Mouse (Mus musculus): ENCODE data around the gene Ripor2.

Gene Ripor2

GRCm38 (mm10) chr13:24713434-24714000, 131.5 kb downstream of the Ripor2 start:
- DNase-seq (ENCODE audit: low spot score): peak; percentile 94

DNA sequence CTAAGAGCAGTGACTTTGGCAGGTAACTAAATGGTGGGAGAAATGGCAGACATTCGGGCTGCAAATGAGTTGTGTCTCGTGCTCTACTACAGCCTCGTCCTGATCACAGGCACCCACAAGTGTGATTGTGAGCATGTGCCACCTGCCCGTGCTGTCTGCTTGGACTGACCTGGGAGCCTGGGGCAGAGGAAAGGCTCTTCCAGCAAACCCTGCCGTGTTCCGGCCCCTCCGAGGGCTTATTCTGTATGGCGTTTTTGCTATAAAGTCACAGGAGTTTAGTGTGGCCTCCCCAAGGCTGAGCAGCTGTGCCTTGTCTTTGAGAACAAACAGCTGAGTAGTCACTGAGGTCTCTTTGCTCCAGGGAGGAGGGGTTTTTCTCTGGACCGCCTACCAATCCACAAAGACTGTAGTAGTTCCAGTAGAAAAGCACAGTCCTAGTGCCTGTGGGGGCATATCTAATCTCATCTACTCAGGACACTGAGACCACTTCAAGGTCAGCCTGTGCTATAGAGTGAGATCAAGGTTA, 132.4 kb downstream of the Ripor2 start:
- no peak for DNase-seq (ENCODE audit: low spot score)

DNA sequence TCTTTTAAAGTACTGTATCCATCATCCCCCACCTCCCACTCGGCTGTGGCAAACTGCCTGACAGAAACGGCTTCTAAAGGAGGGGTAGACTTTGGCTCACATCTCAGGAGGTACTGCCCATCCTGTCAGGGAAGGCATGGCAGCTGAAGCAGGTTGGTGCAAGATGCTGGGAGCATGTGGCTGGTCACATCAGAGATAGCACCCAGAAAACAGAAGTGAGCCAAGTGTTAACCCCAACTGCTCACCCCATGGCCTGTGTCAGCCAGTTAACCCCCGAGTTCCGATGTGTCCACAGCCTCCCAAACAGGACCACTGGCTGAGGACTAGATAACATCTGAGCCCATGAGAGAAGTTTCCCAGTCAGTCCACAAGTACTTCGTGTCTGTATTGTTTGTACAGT, 133.6 kb downstream of the Ripor2 start:
- no peak for DNase-seq (ENCODE audit: low spot score)

GRCm38 (mm10) chr13:24716441-24716840, 134.5 kb downstream of the Ripor2 start:
- no peak for DNase-seq (ENCODE audit: low spot score)

DNA sequence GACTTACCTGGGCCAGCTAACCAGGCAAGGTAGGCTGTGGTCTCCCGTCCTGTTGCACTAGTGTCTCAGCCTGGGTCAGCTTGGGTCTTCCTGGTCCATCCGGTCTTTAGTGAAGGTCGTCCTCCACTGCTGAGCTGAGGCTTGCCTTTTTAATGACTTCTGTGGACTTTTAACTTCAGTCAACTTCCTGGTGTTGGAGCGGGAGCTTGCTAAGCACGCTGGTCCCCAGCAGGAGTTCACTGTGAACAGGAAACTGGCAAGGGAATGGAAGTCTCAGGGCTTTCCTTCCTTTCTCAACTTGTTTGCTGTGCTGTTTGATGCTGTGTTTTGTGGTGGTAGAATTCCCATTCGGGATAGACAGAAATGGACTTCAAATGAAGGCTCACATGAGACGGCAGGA, 135.7 kb downstream of the Ripor2 start:
- DNase-seq (ENCODE audit: low spot score): no peak

DNA sequence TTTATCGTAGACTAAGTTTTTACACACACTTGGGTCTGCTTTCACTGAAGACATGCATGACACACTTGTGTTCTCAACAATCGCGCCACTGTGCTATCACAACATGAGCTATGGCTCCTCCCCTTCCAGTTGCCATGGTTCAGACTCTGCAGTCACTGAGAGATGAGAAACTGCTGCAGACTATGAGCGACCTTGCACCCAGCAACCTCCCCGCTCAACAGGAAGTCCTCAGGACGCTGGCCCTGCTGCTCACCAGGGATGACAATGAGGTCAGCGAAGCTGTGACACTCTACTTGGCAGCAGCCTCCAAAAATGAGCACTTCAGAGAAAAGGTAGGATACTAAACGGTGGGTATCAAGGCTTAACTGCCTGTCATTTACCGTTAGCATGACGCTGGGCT, 139.5 kb downstream of the Ripor2 start:
- no peak for DNase-seq (ENCODE audit: low spot score)

GRCm38 (mm10) chr13:24723699-24724394, 141.9 kb downstream of the Ripor2 start:
- DNase-seq (ENCODE audit: low spot score): no peak

DNA sequence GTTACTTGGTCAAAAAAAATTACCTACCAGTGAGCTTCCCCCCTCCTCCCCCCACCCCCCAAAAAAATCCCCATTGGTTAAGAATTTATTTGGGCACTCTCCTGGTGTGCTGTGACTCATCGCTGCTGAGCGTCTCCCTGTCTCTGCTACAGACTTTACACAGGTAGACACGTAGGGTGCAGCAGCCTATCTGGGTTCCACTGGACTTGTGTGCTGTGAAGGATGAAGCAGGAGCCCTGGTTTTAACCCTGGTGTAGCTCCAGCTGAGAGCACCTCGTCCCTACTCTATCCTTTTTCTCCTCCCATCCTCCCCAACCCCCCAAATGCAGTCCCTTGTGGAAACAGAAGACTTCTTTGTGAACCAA, 142.4 kb downstream of the Ripor2 start:
- DNase-seq (ENCODE audit: low spot score): no peak

DNA sequence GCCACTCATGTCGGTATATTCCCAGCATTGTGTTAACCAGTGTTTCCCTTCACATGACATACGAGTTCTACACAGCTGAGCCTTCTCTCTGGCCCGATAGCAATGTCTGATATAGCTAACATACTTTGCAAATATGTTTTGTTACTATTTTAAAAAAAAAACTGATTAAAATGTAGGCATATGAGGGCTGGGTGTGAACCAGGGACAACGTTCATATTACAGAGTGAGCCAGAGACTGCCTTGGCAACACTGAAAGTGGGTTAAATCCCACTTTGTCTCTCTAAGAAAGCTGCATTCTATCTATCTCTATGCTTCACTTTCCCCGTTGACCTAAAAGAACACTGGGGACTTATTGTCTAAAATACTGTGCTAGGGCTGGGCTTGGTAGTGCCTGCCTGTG, 147.1 kb downstream of the Ripor2 start:
- DNase-seq (ENCODE audit: low spot score): no peak

- DNase-seq (ENCODE audit: low spot score): no peak
These were observed 152.5 kb downstream of the Ripor2 start for GRCm38 (mm10) chr13:24734502-24734901.

DNA sequence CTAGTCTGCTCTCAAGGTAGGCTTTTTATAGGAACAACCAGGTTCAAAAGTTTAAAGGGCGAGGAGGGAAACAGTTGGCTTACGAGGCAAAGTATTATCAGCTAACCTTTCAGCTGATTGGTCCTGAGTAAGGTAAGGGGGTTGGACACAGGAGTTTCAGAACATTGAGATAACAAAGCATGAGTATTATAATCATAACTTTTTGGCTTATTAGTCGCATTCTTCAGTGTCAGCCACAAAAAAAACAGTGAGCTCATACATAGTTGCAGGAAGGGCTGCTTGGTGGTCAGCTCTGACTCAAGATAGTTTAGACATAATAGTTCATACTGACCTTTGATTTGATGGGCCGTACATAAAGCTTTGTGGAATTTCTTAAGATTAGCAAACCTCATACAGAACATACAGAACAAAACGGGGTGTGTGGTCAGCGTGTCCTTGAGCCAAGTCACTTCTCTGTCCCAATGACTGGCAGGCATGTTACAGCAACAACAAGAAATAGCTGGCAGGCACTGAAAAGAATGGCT, 153.7 kb downstream of the Ripor2 start:
- no peak for DNase-seq (ENCODE audit: low spot score)

DNA sequence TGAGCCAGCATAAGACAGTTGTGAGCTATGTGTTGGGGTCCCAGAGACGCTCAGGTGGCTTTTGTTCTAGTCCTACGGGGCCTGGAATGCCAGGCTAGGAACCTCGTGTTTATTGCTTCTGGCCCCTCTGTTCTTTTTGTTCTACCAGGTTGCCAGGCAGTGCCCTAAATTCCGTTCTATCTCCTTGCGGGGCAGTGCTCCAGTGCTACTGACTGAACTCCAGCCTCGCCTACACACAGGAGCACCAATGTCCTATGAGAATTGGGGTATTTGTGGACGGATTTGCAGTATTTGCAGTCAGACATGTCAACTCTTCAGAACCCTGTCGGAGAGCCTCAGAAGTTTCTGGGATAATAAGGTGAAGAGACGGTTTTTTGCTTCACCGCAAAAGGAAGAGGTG, 159.0 kb downstream of the Ripor2 start, which contains the start of gene Armh2:
Armh2 (plus strand) TSS at position 205 of the 400 bp plus-strand sequence.
- DNase-seq (ENCODE audit: low spot score): no peak

DNA sequence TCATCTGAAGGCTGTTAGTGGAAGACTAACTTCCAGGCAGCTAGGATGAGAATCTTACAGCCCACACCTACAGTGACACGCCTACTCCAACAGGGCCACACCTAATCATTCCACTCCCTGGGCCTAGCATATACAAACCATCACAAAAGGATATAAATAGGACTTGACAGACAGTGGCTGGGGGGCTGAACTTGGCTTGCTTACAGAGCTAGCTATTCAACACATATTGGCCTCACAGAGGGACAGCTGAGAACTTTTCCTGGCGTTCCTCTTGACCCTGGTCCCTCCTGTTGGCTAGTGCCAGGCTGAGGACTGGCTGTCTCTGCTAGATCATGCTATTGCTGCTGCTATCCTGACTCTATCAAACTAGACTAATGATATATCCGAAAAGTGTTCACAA, 165.8 kb downstream of the Ripor2 start:
- peak; percentile 26 for DNase-seq (ENCODE audit: low spot score)

- DNase-seq (ENCODE audit: low spot score): no peak
These were observed 168.8 kb downstream of the Ripor2 start for GRCm38 (mm10) chr13:24750807-24751206.

GRCm38 (mm10) chr13:24751396-24751795, 169.4 kb downstream of the Ripor2 start:
- no peak for DNase-seq (ENCODE audit: low spot score)

GRCm38 (mm10) chr13:24756756-24757155, 174.8 kb downstream of the Ripor2 start:
- DNase-seq (ENCODE audit: low spot score): no peak

GRCm38 (mm10) chr13:24757820-24758564, 176.0 kb downstream of the Ripor2 start:
- DNase-seq (ENCODE audit: low spot score): no peak

GRCm38 (mm10) chr13:24759451-24759850, 177.5 kb downstream of the Ripor2 start:
- DNase-seq (ENCODE audit: low spot score): no peak

DNA sequence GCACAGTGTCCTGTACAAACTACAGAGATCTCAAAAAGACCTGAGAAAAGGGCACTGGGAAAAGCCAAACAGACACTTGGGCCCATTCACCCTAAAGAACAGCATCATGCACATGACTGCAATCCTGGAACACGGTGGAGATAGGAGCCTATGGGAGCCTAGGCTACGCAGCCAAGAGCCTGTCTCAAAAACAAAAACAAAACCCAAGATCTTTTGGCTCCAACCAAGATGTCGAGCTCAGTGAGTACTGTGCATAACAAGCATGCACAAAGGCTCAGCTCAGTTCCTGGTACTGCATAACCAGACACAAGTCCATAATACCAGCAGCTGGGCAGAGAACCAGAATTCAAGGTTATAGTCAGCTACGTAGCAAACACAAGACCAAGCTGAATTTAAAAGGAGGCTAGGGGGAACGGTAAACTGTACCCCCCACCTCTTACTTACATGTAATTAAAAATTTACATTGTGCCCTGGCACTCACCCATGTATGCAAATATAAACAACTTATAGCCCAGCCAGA, 178.4 kb downstream of the Ripor2 start:
- no peak for DNase-seq (ENCODE audit: low spot score)

GRCm38 (mm10) chr13:24761083-24761402, 179.1 kb downstream of the Ripor2 start:
- no peak for DNase-seq (ENCODE audit: low spot score)

GRCm38 (mm10) chr13:24761403-24762227, 179.6 kb downstream of the Ripor2 start, which contains the start of gene Gmnn:
Gene Gmnn (minus strand): TSS chr13:24761923.
- DNase-seq (ENCODE audit: low spot score): peak; percentile 92

GRCm38 (mm10) chr13:24762254-24762653, 180.3 kb downstream of the Ripor2 start:
- DNase-seq (ENCODE audit: low spot score): peak; percentile 16
